Mouse (Mus musculus) adrenal gland, adult 8-10 months (tissue): ENCODE measurements around the gene Pdia6. TPM values are rescaled to one million over a fixed set of nuclear protein-coding genes. Genes with fewer than 3 reads are reported as not detected.

Experiments used
- DNase-seq: peaks from one replicate; pipeline ENCODE4 v3.0.0; 2022
- total RNA-seq, 4 experiments: library from RNA; stranded (reverse); gene quantifications; 2 replicates each; pipeline ENCODE4 v1.2.4; 2022

Gene Pdia6
- total RNA-seq, 4 experiments from 2014 or later = 165 to 203 (median 180) TPM

DNA sequence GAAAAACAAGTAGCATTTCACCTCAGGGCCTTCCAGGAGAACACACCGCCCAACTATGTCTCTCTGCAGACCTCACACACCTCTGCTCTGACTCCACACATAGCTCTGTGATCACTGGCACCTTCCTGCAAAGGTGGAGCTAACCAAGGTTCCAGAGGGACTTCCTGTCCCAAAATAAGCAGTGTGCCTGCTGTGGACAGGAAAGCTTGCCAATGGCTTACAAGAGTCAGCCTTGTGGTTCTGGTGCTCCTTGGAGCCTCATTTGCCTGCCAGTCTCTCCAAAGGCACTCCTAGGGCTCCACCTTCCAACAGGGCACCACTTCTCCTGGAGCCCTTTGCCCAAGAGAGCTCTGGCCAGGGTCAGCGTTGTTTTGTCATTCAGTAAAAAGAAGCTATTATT is 1.5 kb upstream of the Pdia6 start:
- no peak for DNase-seq

- no peak for DNase-seq
Observed at GRCm38 (mm10) chr12:17266673-17266990, 287 bp downstream of the Pdia6 start.

DNA sequence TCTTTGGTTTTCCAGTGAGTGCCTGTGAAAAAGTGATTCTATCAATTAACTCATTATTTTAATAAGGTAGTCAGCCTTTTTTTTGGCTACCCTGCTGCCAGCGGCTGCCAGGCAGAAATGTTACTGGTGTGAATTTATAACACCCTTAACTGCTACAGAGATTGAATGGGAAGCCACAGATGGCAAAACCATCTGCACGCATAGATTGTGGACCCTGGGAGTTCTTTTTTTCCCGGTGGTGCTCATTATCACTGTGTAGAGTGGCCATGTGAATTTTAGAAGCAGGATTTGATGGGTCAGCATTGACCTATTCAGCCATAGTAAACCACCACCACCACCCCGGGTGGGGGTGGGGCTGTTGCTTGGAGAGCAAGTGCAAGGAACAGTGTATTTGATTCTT is 971 bp downstream of the Pdia6 start:
- no peak for DNase-seq

GRCm38 (mm10) chr12:17271272-17271671 is 4.9 kb downstream of the Pdia6 start:
- DNase-seq = no peak

DNA sequence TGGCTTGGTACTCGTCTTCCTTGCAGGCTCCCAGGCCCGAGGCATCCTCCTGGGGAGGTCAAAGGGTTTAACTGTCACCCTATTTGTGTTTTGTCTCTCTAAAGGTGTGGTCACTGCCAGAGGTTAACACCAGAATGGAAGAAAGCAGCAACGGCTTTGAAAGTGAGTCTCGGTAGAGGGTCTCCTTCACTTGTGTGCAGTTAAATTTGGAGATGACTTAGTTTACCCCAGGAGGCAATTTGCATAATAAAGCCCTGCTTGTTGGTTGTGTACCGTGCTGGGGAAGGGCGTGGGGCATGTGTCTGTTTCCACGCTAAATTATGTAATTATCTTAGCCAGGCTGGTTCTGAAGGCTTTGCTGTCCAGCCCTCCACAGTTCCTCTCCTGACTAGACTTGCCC is 7.5 kb downstream of the Pdia6 start:
- DNase-seq = no peak

- DNase-seq = no peak
Observed at GRCm38 (mm10) chr12:17288496-17288895, 22.2 kb downstream of the Pdia6 start.

DNA sequence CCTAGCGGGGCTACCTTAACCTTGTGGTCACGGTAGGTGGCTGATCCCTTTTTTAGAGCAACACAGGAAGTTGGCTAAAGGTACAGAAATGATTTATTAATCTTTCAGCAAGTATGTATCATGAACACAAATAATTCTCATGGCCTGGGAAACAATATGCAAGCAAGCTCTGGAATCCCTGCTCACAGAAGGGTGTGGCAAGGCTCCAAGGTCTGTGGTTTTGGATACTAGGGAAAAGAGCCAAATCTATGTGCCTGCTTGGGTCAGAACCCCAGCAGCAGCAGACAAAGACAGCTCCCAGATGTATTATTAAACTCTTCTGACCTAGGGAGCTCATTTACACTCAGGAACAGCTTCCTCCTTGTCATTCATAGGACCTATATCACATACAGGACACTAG is 22.7 kb downstream of the Pdia6 start:
- peak; percentile 37 for DNase-seq

- no peak for DNase-seq
Observed at GRCm38 (mm10) chr12:17289913-17290312, 23.6 kb downstream of the Pdia6 start.

- no peak for DNase-seq
Observed at GRCm38 (mm10) chr12:17290569-17290968, 24.2 kb downstream of the Pdia6 start.

GRCm38 (mm10) chr12:17296899-17297298 is 30.6 kb downstream of the Pdia6 start:
- DNase-seq = no peak

GRCm38 (mm10) chr12:17299902-17300301 is 33.6 kb downstream of the Pdia6 start:
- no peak for DNase-seq

GRCm38 (mm10) chr12:17305445-17305844 is 39.1 kb downstream of the Pdia6 start:
- peak; percentile 84 for DNase-seq

- DNase-seq = no peak
Observed at GRCm38 (mm10) chr12:17308246-17308645, 41.9 kb downstream of the Pdia6 start.

DNA sequence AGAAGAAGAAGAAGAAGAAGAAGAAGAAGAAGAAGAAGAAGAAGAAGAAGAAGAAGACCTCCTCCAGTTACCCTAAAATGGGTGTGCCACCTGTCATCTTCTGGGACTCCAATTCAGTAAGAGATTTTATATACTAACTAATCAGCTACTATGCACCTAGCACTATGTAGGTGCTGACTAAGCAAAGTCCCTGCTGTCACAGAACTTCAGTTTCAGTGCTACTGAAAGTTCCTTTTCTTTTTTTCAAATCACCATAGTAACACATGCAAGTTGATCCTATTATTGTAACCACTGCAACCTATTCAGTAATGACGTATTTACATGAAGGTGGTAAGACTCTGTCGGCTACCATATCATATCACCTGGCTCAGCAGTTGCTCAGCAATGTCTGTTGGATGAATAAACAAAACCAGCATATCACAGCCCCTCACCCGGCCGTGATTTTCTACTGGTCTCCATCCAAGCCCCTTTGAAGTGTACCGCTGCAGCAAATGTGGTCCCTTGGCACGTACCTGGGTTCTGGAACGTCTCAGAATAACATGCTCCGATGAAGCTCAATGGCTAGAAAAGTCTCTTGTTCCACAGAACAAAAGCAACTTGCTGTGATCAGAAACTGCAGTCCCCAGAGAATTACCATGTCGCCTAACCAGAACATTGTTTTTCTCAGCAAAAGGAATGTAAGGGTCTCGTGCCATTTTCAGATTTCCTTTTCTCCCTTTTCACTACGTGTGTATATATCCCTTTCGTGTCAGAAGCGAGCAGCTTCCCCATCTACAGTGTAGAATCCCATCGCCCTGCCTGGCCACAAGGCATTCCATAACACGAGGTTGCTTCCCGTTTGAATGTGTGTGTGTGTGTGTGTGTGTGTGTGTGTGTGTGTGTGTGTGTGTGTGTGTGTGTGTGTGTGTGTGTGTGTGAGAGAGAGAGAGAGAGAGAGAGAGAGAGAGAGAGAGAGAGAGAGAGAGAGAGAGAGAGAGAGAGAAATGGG is 44.8 kb downstream of the Pdia6 start:
- DNase-seq = no peak

DNA sequence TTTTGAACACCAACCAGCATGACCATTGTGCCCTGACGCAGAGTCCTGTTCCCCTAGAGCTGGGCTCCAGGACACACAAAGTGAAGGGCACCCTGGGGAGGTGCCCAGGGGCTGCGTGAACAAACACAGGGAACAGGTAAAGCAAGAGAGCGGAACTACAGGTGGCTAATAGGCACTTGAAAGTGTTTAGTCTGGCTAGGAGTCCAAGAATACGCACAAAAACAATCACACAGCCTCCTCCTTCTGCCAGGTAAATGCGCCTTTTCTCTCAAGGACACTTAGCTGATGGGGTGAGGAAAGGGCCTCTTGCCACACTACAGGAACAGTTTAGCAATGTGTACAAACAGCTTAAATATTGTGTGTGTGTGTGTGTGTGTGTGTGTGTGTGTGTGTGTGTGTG is 49.8 kb downstream of the Pdia6 start:
- no peak for DNase-seq

GRCm38 (mm10) chr12:17317970-17318369 is 51.6 kb downstream of the Pdia6 start:
- no peak for DNase-seq

GRCm38 (mm10) chr12:17318453-17318852 is 52.1 kb downstream of the Pdia6 start:
- no peak for DNase-seq

DNA sequence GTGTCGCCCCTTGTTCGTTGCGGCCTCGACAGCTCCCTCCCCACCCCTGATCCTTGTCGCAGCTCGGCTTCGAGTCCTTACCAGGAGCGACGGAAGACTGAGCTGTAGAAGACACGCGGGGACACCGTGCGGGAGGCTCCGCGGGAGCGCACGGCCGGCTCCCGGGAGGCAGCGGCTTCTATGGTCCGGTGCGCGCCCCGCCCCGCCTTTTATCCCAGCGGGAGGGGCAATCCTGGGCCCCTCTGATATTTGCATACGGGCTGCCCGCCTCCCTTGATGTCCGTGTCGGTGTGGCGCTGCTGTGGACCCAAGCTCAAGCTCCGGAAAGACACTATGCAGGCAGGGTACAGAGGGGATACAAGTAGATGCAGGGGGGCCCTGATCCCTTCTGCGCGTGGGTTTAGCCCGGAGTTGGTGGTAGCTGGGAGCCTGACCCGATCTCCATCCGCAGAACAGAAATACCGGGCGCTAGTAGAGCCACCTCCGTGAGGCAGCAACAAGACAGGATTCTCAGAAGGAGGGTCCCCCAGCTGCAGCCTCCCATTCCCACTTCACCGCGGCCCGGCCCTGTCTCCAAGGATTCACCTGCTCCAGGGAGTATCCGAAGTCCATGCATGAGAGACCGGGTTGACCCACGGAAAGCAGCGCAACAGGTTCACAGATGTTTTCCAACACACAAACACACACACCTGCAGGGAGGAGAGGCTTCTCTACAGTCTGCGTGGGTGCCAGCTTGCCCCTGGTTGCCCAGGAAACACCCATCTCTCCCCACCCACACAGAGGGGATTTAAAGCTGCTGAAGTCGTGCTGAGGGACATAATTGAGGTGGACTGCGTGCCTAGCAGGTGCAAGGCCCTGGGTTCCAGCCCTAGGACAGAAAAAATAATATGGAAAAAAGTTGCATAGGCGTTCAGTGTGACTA is 58.5 kb downstream of the Pdia6 start:
- peak; percentile 41 for DNase-seq

- DNase-seq = no peak
Observed at GRCm38 (mm10) chr12:17329259-17329658, 62.9 kb downstream of the Pdia6 start, which contains the start of gene Atp6v1c2. Gene Atp6v1c2 (minus strand): TSS chr12:17329359.

DNA sequence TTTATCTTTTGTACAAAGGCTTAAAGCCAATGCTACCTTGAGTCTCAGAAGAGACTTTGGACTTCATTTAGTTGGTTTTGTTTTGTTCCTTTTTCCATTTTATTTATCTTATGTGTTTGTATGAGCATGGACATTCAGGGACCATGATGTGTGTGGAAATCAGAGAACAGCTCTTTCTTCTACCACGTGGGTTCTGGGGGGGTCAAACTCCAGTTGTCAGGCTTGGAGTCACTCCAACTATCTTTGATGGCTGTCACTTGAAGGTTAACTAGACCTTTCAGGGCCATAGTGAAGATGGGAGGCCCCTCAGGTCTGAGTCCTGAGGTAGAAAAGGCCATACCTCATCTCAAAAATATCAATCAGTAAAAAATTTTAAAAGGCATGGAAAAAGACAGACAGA is 67.1 kb downstream of the Pdia6 start:
- no peak for DNase-seq
